Mouse (Mus musculus): ENCODE results near the gene Mbl2. TPM values are rescaled to one million over a fixed set of nuclear protein-coding genes. Genes with fewer than 3 reads are reported as not detected.

Mbl2 gene
- polyA plus RNA-seq, 1 experiment from 2014 or later = 0.14 TPM

DNA sequence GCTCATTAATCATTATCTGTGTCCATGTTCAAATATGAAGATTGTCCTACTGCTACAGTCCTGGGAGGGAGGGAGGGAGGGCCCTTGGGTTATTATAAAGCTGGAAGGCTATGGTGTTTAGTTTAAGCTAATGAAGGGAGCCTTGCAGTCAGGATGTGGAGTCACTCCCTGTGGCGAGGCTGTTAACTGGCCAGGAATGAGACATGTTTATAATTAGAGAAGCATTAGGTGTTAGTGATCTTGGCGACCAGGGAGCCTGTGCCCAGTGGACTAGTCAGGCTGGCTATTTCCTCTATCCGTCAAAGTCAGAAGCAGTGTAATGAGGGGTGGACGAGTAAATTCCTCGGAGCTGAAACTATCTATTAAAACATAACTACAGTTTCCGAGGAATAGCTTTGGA lies 23.6 kb downstream of the Mbl2 start:
- H3K4me3 ChIP-seq (ENCODE audit: low read length) = no peak overlapping the region
- no peak overlapping the region for H3K27ac ChIP-seq (ENCODE audit: low read depth, low read length)
- H3K4me1 ChIP-seq (ENCODE audit: control insufficient read depth, insufficient read depth, low read depth, low read length) = no peaks in the 10 kb centered on the region
- no peaks in the 10 kb centered on the region for H3K27me3 ChIP-seq (replicated peaks; ENCODE audit: control insufficient read depth, insufficient read depth, low read length)
- no peak overlapping the region for H3K9ac ChIP-seq (ENCODE audit: low read depth, low read length)
- no peaks in the 10 kb centered on the region for H3K9me3 ChIP-seq (ENCODE audit: control insufficient read depth, low read length)
- no peaks in the 10 kb centered on the region for H3K36me3 ChIP-seq (ENCODE audit: control insufficient read depth, insufficient read depth, low read length)
- no peak for ATAC-seq
- no peak overlapping the region for H3K4me2 ChIP-seq (ENCODE audit: low read length)
- WGBS = 48% methylated on average over 6 of the region's 6 CpGs

DNA sequence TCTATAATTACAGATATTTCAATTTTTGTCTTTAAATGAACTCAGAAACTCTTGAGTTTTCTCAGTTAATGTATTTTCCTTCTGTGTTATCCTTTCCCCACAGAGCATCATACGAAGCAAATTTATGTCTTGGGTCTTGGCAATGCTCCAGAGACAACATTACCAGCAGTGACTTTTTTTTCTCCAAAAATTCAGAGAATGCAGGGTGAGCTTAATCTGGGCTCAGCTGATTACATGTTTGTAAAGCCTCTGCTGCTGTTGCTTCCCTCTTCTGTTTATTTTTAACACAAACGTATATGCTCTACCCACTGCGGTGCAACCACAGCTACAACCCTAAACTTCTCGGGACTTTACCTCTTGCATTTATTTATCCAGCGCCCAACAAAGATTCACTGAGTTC lies 48.4 kb downstream of the Mbl2 start:
- Histone ChIP-seq H3K27me3 (replicated peaks; ENCODE audit: control insufficient read depth, insufficient read depth, low read length) (no peaks in the 10 kb centered on the region), H3K4me2 (ENCODE audit: low read length) (no peak overlapping the region), H3K27ac (ENCODE audit: low read depth, low read length) (no peak overlapping the region), H3K4me3 (ENCODE audit: low read length) (no peak overlapping the region), H3K9ac (ENCODE audit: low read depth, low read length) (no peak overlapping the region), H3K36me3 (ENCODE audit: control insufficient read depth, insufficient read depth, low read length) (no peaks in the 10 kb centered on the region), H3K9me3 (ENCODE audit: control insufficient read depth, low read length) (no peaks in the 10 kb centered on the region), H3K4me1 (ENCODE audit: control insufficient read depth, insufficient read depth, low read depth, low read length) (no peaks in the 10 kb centered on the region)
- ATAC-seq = no peak
- WGBS = 62% methylated on average over 5 of the region's 5 CpGs

DNA sequence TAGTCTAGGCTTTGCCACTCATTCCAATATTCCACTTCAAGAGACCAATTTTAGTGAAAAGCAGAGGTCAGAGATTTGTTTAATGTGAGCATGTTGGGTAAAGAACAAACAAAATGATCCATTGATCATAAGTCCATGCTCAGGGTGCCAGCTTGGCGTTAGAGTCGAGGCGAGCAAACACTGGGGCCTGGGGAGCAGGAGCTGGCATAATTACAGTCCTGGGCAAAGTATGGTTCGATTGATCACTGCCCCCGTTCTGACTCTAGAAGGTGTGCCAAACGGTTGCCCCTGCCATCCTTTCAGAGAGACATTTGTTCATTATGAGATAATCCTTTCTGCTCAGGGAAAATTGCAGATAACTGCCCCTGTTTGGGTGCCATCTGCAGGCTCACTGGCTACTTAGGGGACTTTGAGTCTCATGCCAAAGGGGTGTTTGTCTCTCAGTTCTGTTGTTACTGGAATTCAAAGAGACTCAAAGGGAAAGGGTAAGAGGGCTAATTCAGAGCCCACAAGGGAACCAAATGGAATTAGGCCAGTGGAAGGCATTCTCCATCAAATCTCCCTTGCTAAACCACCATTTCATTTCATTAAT lies 55.3 kb downstream of the Mbl2 start:
- no peak overlapping the region for H3K4me3 ChIP-seq (ENCODE audit: low read length)
- H3K27me3 ChIP-seq (replicated peaks; ENCODE audit: control insufficient read depth, insufficient read depth, low read length) = no peaks in the 10 kb centered on the region
- no peaks in the 10 kb centered on the region for H3K36me3 ChIP-seq (ENCODE audit: control insufficient read depth, insufficient read depth, low read length)
- H3K4me1 ChIP-seq (ENCODE audit: control insufficient read depth, insufficient read depth, low read depth, low read length) = no peaks in the 10 kb centered on the region
- WGBS = 66% methylated on average over 6 of the region's 6 CpGs
- ATAC-seq = no peak
- no peak overlapping the region for H3K4me2 ChIP-seq (ENCODE audit: low read length)
- no peak overlapping the region for H3K9ac ChIP-seq (ENCODE audit: low read depth, low read length)
- H3K27ac ChIP-seq (ENCODE audit: low read depth, low read length) = no peak overlapping the region
- H3K9me3 ChIP-seq (ENCODE audit: control insufficient read depth, low read length) = no peaks in the 10 kb centered on the region

Small RNAs within 50 kb of the gene (microRNA-seq; reads per million reads assigned to microRNA genes)
- gene Gm24108 = not detected

Other genes starting within 250 kb of the Mbl2 start
- gene Trpd52l3, start 229.2 kb upstream of the Mbl2 start, polyA plus RNA-seq (2015; fragmentation: Nextera tagmentation; extraction: Ambion mirVana) = not detected in 2 replicates
- gene Uhrf2, start 202.4 kb upstream of the Mbl2 start, polyA plus RNA-seq (2015; fragmentation: Nextera tagmentation; extraction: Ambion mirVana) = 40.7 and 48.0 TPM in 2 replicates
- gene Gldc, start 57.5 kb upstream of the Mbl2 start, polyA plus RNA-seq (2015; fragmentation: Nextera tagmentation; extraction: Ambion mirVana) = 8.7 and 9.2 TPM in 2 replicates

All from hindbrain, embryonic 16.5 days (tissue).